Mouse (Mus musculus) kidney, adult 8-10 months (tissue): ENCODE results near the gene Cavin1.
A peak's percentile ranks its signal among the peaks of the same experiment; 100 is the strongest.

Experiments used
- DNase-seq, 2 experiments: peaks; one replicate each; pipeline ENCODE4 v3.0.0; 2022

Gene Cavin1

DNA sequence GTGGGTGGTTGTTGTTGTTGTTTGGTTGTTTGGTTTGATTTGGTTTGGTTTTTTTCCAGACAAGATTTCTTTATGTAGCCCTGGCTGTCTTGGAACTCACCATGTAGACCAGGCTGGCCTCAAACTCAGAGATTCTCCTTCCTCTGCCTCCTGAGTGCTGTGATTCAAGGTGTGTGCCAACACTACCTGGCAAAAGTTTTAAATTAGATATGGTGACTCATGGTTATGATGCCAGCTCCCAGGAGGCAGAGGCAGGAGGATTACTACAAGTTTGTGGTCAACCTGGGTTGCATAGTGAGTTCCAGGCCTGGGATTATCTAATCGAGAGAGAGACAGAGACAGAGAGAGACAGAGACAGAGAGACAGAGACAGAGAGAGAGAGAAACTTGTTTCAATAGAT is 9.8 kb upstream of the Cavin1 start:
- no peak for DNase-seq

DNA sequence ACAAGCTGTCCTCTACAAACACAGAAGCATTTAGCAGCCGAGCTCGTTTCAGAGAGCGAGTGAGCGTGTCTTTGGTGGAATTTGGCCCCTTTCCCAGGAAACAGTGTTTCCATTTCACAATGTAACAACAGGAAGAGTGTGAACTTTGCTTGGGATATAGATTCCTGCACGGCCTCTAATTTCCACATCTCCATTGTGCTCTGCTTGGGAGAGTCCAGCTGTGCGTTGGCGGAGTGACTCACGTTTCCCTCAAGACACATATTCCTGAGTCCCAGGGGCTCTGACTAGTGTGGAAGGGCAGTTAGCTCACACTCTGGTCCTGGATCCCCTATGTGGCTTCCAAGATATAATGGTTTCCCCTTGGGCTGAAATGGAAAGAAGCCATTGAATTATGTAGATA is 9.2 kb upstream of the Cavin1 start:
- no peak for DNase-seq

DNA sequence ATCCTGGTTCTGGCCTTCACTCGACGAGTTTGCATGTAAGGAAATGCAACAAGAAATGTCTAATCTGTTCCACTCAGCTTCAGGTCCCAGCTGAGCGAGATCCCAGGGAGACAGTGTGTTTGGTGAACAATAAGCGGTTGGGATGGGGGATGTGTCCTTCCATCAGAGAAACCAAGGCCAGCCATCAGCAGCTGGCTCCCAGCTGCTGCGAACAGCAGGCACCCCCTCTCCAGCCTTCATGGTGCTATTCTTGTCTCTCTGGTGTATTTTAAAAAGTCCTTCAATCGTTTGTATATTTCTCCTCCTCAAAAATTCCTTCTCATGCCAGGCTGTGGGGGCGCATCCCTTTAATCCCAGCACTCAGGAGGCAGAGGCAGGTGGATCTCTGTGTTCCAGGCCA is 4.6 kb upstream of the Cavin1 start:
- DNase-seq, result no peak

DNA sequence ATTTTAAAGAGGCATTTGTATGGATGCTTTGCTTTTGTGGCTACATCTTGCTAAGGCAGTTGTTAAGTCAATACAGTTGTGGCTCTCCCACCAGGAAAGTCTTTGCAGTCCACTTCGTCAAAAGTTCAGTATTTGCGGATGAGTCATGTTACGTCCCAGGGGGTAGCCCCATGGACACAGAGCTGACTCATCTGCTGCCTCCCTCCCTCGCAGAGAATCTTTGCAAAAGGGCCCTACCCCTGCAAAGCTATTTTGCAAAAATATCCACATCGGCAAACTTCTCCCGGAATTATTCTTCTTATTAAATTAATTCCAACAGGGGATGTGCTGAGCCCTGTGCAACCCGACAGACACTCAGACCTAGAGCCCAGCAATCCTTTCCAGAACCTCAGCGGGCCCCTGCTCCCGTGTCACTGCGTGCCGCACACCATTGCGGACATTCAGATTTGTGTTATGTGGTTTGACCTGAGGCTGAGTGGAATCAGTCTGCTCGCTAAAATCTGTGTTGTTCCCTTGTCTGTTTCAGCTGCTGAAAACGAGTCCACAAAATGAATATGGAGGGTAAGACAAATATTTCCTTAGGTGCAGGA is 3.8 kb upstream of the Cavin1 start:
- no peak for DNase-seq

DNA sequence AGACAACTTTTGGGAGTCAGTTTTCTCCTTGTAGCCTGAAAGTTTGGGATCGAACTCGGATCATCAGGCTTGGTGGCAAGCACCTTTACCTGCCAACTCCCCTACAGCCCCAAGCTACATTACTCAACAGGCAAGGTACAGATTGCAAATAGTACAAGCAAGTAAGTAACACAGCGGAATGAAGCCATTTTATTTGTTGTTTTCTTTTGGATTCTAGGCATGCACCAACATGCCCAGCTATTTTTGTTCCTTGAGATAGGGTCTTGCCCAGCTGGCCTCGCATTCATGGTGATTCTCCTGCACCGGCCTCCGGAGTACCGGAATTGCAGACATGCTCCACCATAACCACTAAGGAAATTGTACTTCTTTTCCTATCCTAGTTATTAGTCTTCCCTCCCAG is 2.6 kb upstream of the Cavin1 start:
- DNase-seq, result no peak

DNA sequence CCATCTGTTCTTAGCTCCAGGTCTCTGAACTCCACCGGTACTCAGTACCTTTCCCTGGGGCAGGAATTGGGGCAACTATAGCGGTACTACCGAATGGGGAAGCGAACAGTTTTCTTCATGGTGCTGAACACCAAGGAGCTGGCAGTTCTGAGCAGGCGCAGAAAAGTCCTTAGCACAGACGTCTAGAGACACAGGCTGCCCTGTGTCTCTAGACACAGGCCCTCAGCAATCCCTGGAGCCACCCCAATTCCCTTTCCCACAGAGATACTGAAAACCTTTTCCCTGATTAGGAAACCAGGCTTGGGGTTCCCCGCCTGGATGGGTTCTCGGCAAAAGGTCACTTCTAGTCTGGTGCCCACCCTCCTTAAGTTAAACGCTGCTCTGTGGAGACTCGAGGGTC is 768 bp upstream of the Cavin1 start:
- no peak for DNase-seq

DNA sequence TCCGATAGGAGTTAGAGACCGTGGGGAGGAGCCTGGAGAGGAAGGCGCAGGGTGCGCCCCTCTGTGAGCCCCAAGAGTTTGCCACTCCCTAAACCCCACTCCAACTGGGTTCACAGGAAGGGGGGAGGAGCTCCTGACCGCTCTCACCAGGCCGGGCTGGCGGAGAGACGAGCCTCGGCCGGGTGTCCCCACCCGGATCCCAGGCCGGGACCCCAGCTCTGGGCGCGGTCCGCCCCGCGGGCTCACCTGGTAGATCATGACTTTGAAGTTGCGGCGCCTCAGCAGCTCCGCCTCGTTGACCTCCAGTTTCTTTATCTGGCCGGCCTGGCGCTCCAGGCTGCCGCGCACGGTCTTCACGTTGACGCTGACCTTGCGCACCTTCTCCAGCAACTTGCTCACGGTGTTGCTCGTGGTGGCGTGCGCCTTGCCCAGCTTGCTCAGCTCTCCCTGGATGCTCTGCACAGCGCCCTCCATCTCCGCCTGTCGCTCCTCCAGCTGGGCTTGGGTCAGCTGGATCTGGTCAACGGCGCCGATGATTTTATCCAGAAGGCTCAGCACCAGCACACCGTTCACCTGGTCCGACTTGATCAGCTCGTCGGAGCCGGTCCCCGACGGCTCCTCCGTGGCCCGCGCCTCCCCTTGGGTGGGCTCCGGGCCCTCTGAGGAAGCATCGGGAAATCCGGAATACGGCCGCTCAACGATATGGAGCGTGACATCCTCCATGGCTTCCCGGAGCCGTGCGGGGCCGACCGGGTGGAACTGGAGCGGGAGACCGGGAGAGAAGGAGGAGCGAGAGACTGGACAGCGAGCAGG is 737 bp downstream of the Cavin1 start:
- peak; percentile 34 to 42 for DNase-seq

DNA sequence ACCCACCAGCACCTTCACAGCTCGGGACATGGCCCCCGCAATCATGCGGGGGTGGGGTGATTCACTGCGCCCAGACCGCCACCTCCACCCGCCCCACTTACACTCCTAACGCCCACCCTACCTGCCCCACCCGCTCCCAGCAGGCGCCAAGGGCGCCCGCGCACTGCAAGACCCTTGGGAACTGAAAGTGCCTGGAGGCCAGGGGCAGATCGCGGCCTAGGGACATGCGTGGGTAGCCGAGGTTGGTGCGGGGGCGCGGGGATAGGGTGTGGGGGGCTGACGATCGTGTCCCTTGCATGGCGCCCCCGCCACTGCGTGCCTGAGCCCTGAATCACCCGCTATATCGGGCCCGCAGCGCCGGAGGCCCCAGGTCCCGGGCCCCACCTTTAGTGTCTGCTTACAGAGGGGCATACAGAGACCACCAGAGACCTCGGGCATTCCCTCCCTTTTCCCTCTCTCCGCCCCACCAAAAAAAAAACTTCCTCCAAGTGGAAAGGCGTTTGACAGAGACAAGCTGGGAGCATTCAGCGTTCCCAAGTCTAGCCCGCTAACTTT is 1.4 kb downstream of the Cavin1 start:
- DNase-seq, result no peak

DNA sequence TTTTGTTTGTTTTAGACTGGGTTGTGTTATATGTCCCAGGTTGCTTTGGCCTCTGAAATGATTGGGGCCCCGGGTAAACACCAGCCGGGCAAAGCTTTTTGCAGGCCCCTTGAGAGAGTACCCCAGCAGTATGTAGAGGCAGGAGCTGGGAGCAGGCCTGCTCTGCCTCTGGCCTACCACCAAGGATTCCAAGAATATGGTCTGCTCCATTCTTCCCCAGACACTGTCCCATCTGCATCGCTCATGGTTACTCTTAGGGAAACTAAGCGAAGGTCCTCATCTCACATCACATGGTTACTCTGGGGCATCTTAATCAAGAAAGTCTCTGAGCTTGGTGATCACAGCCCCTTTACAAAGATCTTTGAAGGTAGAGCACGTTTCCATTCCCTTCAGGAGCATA is 2.2 kb downstream of the Cavin1 start:
- DNase-seq, result no peak

DNA sequence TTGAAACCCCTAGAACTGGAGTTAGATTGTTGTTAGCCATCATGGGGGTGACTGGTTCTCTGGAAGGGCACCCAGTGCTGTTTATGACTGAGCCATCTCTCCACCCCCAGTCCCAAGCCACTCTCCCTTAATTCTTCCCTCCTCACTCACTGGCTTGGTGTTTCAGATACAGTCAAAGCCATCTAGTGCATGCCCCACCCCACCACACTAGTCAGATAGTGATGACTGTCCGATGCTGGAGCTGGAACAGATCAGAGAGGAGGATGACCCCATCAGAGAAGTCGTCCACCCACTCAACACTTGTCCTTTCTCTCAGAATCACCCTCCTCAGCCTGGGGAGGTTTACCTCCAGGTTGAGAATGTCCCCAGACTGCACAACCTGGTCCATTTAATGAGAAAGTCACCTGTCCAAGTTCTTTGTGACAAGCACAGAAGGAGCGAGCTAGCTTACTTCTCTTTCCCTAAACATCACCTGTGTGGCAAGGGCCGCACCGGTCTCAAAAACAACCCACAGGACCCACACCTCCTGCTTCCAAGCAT is 2.7 kb downstream of the Cavin1 start:
- DNase-seq, result no peak

DNA sequence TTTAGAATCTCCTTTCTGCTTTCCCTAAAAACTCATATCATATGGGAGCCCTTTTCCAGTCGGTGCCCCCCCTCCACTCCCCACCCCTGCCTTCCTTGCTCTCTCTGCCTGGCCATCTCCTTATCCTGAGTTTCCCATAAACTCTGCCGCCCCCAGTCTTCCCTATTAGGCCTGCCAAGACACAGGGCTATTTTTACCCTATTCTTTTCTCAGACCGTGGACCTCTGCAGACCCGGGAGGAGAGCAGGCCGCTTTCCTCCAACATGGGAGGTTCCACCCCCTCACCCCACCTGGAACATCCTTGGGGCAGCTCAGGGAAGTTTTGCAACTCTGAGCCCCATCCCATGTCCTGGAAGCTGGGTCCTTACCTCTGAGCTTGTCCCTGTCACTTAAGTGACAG is 3.3 kb downstream of the Cavin1 start:
- DNase-seq, result no peak

DNA sequence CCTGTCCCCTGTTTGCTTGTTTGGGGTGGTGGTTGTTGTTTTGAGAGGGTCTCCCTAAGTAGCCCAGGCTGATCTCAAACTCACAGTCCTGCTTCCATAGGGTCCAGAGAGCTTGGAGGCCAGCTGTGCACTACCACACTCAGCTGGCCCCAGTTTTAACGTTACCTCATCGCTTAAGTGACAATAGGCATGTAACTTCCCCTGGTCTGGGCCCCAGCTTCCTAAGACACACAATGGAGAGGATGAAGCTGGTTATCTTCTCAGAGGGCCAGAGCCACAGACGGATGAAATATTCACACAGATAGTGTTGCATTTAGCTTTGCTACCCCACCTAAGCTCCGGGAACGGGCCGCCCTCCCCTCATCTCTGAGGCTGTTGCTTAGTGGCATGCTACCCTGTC is 4.9 kb downstream of the Cavin1 start:
- DNase-seq, result no peak

DNA sequence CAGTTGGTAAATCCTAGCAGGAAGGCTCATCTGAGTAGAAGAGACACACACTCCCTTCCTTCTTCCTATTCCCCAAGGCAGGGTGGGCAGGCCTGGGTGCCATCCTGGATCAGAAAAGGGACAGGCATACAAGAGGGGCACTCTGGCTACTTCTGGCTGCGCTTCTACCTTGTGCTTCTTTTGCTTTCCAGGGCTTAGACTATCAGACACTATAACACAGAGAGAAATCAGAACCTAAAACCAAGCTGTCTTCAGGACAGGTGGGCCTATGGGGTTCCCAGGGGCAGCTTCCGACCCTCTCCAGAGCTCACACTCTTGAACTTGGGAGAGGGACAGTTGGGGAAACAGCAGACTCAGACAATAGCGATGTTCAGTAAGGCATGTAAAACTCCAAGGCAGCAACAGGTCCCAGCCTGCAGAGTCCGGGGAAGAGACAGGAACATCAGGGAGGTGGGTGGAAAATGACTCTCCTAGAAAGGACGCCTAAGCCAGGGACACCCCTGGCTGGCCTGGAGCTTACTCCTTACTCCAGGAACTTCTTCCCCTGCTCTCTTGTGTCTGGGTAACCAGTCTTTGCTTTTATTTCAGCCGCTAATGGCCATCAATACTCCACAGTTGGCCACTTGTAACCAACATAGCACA is 5.7 kb downstream of the Cavin1 start:
- no peak for DNase-seq

DNA sequence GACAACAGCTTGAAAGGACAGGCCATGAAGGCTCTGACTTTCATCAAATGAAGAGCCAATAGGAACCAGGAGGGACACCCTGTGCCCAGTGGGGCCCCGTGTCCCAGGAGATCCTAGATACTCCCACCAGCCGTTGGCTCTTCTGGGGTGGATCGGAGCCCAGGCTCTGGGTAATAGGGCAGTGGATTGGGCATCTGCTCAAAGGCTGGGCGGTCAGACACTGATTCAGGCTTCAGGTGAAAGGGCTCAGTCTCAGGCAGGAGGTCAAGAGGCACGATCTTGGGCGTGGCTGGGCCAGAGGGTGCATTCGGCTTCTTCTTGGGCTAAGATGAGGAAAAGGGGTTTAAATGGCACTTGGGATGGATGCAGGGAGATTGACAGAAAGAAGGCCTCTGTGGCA is 6.5 kb downstream of the Cavin1 start:
- DNase-seq, result no peak

DNA sequence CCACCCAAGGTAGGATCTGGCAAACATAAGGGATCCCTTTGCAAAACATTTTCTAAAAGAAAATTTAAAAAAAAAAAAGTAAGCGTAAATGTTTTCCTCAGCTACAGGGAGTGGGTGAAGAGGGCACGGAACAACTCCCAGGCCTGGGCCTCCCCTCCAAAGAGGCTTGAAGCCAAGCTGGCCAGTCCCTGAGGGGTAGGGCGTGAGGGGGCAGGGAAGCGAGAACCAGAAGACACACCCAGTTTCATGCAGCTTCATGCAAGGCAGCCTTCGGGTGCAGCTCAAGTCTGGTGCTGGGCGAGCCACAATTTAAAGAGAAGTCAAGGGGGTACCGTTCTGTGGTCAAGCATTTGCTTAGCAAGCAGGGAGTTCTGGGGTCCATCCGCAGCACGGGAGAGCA is 7.0 kb downstream of the Cavin1 start:
- DNase-seq, result no peak

DNA sequence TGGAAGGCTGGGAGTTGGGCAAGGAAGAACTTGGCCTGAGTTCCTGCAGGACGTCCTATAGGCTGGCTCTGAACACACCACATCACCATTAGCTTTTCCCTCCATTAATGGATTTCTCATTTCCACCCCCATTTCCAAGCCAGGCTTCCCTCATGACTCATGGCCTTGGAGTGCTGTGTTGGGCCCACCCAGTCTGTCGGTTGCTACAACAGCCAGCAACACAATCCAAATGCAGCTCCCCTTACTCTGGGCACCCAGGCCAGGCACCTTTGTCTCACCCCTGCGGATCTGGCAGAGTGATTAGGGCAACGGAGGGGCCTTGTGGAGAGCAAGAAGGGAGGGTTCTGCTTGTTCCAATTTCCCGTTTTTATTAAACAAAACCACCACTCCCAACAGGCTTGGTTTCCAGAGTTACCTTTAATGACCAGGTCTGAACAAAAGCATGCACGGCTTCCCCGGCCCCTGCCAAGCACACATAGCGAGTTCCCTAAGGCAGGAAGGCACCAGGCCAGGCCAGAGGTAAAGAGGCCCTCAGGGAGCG is 8.2 kb downstream of the Cavin1 start:
- DNase-seq, result no peak

DNA sequence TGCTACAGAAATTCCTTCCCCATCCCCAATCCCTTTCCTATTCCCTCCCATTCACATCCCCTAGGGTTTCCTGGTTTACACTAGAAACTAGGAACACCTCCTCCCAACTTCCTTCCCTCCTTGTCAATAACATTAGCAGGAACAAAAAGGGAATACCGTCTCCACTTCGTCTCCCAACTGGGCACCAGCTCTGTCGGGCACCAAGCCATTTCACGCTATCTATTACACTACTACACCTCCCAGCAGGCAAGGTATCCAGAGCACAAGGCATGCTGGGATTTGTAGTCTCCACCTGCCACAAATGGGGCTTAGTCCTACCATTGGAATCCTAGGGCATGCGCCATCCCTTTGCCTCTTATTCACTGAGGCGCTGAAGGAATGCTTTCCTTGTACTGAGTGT is 10.1 kb downstream of the Cavin1 start:
- DNase-seq, result peak; percentile 72 to 77

DNA sequence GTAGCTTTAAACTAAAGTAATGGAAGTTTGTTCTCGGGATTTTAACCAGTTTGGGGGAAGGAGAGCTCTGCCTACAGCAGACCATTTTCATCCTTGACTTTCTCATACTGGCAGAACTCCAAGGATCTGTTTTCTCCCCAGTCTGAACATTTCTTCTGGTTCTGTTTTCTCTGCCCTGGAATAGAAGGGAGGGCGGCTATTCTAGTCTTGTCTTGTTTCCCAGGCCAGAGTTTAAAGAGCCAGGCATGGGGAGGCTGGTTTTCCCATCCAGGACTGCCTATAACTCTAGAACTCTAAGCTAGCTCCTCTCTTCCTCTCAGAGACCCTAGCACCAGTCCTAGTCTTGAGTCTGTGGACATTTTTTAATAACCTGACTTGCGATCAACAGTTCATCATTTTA is 10.9 kb downstream of the Cavin1 start:
- DNase-seq, result no peak

DNA sequence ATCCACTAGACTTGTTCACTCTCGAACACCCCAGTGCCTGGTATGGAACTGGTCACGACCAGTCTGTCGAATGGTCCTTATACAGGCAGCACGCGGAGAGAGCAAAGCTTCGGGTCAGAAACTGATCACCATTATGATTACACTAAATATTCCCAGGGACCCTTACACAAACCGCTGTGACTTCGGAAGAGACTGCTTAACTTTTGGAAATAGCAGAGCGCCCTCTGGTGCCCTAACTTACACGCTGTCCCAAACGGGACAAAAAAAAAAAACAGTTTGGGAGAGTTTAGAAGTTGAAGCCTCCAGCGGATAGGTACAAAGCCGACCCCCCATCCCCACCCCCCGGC is 11.2 kb downstream of the Cavin1 start:
- DNase-seq, result peak in 1 of 2 experiments; percentile 70

DNA sequence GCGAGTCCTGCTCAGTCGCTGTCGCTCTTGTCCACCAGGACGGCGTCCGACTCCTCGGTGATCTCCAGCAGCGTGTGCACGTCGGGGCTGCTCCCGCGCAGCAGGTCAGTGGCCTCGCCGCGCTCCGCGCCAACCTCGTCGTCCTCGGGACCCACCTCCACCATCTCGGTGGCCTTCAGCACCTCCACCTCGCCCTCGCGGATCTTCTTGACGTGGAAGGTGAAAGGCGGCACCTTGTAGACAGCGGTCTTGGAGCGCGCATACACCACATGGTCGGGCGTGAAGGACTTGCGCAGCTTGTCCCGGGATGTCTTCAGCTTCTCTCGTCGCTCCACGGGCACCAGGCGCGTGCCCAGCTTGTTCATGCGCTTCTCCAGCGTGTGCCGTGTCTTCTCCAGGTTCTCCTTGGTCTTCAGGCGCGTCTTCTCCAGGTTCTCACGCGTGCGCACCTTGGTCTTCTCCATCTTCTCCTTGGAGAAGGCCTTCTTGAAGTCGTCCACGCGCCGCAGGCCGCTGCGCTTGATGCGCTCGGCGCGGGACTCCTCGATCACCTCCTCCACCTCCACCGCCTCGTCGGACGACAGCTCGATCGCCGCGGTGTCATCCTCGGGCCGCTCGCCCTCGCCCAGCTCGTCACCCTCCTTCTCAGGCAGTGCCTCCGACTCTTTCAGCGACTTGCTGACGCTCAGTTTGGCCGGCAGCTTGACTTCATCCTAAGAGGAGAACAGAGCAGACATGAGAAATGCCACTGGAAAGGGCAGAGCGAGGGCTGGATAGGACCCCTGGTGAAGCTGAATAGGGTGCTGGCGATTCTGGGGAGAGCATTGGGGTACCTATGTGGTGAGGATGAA is 11.8 kb downstream of the Cavin1 start:
- DNase-seq, result no peak

DNA sequence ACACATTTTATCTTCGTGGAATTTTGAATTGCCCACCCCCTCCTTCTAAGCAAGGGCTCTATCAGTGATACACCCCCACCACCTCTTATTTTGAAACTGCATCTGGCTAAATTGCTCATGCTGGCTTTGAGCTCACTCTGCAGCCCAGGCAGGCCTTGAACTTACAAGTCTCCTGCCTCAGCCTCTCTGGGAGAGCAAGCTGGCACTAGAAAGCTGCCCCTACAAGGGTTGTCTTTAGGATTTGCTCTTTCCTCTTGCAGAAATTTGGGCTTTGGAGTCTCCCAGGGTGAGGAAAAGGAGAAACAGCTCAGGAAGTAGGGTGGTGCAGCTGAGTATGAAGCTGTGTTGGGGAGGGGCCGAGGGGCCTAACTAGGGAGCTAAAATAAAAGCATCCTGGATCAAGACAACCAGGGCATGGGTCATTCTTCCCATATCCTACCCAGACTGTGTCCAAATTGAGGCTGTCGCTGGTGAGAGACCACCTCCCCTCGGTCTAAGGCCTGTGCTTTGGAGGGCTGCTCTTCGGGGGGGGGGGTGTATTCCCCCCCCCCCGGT is 12.7 kb downstream of the Cavin1 start:
- no peak for DNase-seq

DNA sequence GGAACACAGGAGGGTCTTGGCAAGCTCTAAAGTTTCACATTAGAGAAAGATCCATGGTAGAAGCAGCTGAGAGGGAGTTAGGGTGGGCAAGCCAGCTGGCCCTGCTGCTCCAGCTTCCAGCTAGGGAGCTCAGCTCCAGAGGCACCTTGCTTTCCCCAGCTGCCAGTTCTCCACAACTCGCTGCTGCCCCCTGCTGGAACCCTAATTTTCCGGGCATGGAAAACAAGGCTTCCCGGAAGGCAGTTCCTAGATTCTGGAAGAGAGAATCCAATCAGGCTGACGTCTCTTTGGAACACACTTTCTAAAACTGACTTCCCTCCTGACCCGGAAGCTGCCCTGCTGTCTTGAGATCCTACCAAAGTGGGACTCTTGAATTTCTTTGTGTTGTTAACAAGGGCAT is 13.4 kb downstream of the Cavin1 start:
- DNase-seq, result peak; percentile 80 to 93
